Mouse (Mus musculus): Measurements from ENCODE around the gene Ubxn11.

DNA sequence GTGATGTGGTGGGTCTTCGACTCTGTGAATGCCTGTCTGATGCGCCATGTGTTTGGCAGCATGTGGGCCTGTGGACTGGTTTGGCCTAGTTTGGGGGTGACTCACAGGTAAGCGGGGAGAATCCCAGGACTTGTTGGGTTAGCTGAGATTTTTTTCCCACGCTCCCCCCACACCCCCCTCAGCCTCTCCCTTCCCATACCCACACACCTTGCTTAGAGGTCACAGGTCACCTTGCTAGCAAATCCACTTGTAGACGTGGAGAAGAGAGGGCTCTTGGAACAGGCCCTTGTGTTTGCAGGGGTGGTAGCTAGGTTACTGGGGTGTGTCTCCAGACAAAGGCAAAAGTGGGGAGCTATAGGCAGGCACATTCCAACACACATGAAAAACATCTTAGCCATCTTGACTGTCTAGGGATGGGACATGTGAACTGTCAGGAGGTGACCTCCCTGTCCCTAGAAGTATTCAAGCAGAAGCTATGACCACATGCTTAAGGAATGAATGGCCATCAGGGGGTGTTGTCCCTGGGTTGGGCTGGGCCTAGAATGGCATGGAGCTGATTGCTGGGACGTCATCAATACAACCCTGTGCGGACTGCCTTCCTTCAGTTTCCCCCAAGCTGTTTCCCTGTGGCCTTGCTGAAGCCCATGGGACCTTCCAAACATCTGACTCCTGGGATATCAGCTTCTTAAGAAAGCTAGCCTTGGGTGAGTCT lies 34.4 kb upstream of the Ubxn11 start:
- TF ChIP-seq CTCF (IDR thresholded peaks at IDR 0.05; ENCODE audit: low read depth, low read length) (no peak), POLR2A (IDR thresholded peaks at IDR 0.05; ENCODE audit: extremely low read depth, insufficient read depth, low read length) (no peak)
